Mouse (Mus musculus) skeletal muscle tissue, adult 2 months (tissue): ENCODE measurements around the gene Mrgpra3.

Experiments
- DNase-seq: peaks from one replicate; pipeline ENCODE4 v3.0.0-alpha.2; 2012; ENCODE audit warnings: low read depth, low spot score

The Mrgpra3 gene

GRCm38 (mm10) chr7:47601272-47601671 lies at the start of gene Mrgpra3:
Mrgpra3 (minus strand) TSS chr7:47601372.
- DNase-seq = no peak
